Mouse (Mus musculus): ENCODE results near the gene Man1a2. TPM values are rescaled to one million over a fixed set of nuclear protein-coding genes. Genes with fewer than 3 reads are reported as not detected.

Gene Man1a2
- total and polyA plus RNA-seq, 3 experiments: 27.1 to 261 (median 33.2) TPM

GRCm38 (mm10) chr3:100653291-100653690 is 32.0 kb downstream of the Man1a2 start:
- peaks cover 0 to 3% of the 10 kb centered on the region in 2 experiments; a peak in 2 of 4 replicates for H3K36me3 ChIP-seq (ENCODE audit: control insufficient read depth in 1 of 2, insufficient read depth in 2 of 2, low read length in 2 of 2)
- no peaks in the 10 kb centered on the region for H3K4me1 ChIP-seq (ENCODE audit: control insufficient read depth in 1 of 2, insufficient read depth in 2 of 2, low read length in 2 of 2)

GRCm38 (mm10) chr3:100641581-100641980 is 43.7 kb downstream of the Man1a2 start:
- no peak for TF ChIP-seq TCF12 (IDR thresholded peaks at IDR 0.05; ENCODE audit: low read depth, low read length)
- no peak for TF ChIP-seq ZNF384 (IDR thresholded peaks at IDR 0.05; ENCODE audit: low read depth, low read length)
- no peak overlapping the region for H3K27ac ChIP-seq (ENCODE audit: control insufficient read depth, low read depth, low read length)

More at GRCm38 (mm10) chr3:100653291-100653690, 32.0 kb downstream of the Man1a2 start:
- Histone ChIP-seq H3K9ac (ENCODE audit: control insufficient read depth, low read depth, low read length, poor library complexity, severe bottlenecking) (no peak overlapping the region), H3K27me3 (ENCODE audit: control insufficient read depth in 1 of 2, insufficient read depth in 2 of 2, low read length in 2 of 2) (no peaks in the 10 kb centered on the region), H3K9me3 (replicated peaks; ENCODE audit: insufficient read depth, low read length) (no peaks in the 10 kb centered on the region), H3K79me2 (ENCODE audit: control insufficient read depth, insufficient read depth, low read length, poor library complexity) (peaks cover 3% of the 10 kb centered on the region; the same call in 1 of the 2 replicates), H3K27ac (ENCODE audit: control insufficient read depth, low read depth, low read length) (no peak overlapping the region), H3K4me3 (ENCODE audit: control insufficient read depth in 1 of 2, insufficient read depth in 1 of 2, low read depth in 2 of 2, low read length in 2 of 2) (no peak overlapping the region)
- TF ChIP-seq ZNF384 (IDR thresholded peaks at IDR 0.05; ENCODE audit: low read depth, low read length): no peak
- TF ChIP-seq MYC (IDR thresholded peaks at IDR 0.05; ENCODE audit: low read depth, low read length): no peak
- DNase-seq (ENCODE audit: low read depth, low spot score): no peak

GRCm38 (mm10) chr3:100636255-100636654 is 49.0 kb downstream of the Man1a2 start:
- H3K27ac ChIP-seq (ENCODE audit: control insufficient read depth, low read depth, low read length): no peak overlapping the region
- H3K79me2 ChIP-seq (ENCODE audit: control insufficient read depth, insufficient read depth, low read length, poor library complexity): no peaks in the 10 kb centered on the region
- TF ChIP-seq MAZ (IDR thresholded peaks at IDR 0.05; ENCODE audit: low read depth, low read length): no peak
- no peak for TF ChIP-seq UBTF (IDR thresholded peaks at IDR 0.05; ENCODE audit: borderline replicate concordance, insufficient read depth, low read depth, low read length)
- H3K4me1 ChIP-seq (ENCODE audit: control insufficient read depth in 1 of 2, insufficient read depth in 2 of 2, low read length in 2 of 2): no peaks in the 10 kb centered on the region
- H3K9ac ChIP-seq (ENCODE audit: control insufficient read depth, low read depth, low read length, poor library complexity, severe bottlenecking): no peak overlapping the region
- H3K36me3 ChIP-seq (ENCODE audit: control insufficient read depth in 1 of 2, insufficient read depth in 2 of 2, low read length in 2 of 2): no peaks in the 10 kb centered on the region; a peak in 4 of 4 replicates
- H3K27me3 ChIP-seq (ENCODE audit: control insufficient read depth in 1 of 2, insufficient read depth in 2 of 2, low read length in 2 of 2): no peaks in the 10 kb centered on the region
- no peaks in the 10 kb centered on the region for H3K9me3 ChIP-seq (replicated peaks; ENCODE audit: insufficient read depth, low read length)
- DNase-seq (ENCODE audit: low read depth, low spot score): peak; percentile 11
- no peak overlapping the region for H3K4me3 ChIP-seq (ENCODE audit: control insufficient read depth in 1 of 2, insufficient read depth in 1 of 2, low read depth in 2 of 2, low read length in 2 of 2)

More at GRCm38 (mm10) chr3:100641581-100641980, 43.7 kb downstream of the Man1a2 start:
- peaks cover 0 to 5% of the 10 kb centered on the region in 2 experiments; a peak in 3 of 4 replicates for H3K36me3 ChIP-seq (ENCODE audit: control insufficient read depth in 1 of 2, insufficient read depth in 2 of 2, low read length in 2 of 2)
- H3K27me3 ChIP-seq (ENCODE audit: control insufficient read depth in 1 of 2, insufficient read depth in 2 of 2, low read length in 2 of 2): no peaks in the 10 kb centered on the region
- no peaks in the 10 kb centered on the region for H3K79me2 ChIP-seq (ENCODE audit: control insufficient read depth, insufficient read depth, low read length, poor library complexity)
- no peak overlapping the region for H3K4me3 ChIP-seq (ENCODE audit: control insufficient read depth in 1 of 2, insufficient read depth in 1 of 2, low read depth in 2 of 2, low read length in 2 of 2)
- no peak for DNase-seq (ENCODE audit: low read depth, low spot score)
- no peak overlapping the region for H3K9ac ChIP-seq (ENCODE audit: control insufficient read depth, low read depth, low read length, poor library complexity, severe bottlenecking)
- no peaks in the 10 kb centered on the region for H3K9me3 ChIP-seq (replicated peaks; ENCODE audit: insufficient read depth, low read length)
- no peaks in the 10 kb centered on the region for H3K4me1 ChIP-seq (ENCODE audit: control insufficient read depth in 1 of 2, insufficient read depth in 2 of 2, low read length in 2 of 2)

GRCm38 (mm10) chr3:100634821-100635220 is 50.5 kb downstream of the Man1a2 start:
- Histone ChIP-seq H3K36me3 (ENCODE audit: control insufficient read depth in 1 of 2, insufficient read depth in 2 of 2, low read length in 2 of 2) (peaks cover 0 to 2% of the 10 kb centered on the region in 2 experiments), H3K27me3 (ENCODE audit: control insufficient read depth in 1 of 2, insufficient read depth in 2 of 2, low read length in 2 of 2) (no peaks in the 10 kb centered on the region), H3K4me1 (ENCODE audit: control insufficient read depth in 1 of 2, insufficient read depth in 2 of 2, low read length in 2 of 2) (no peaks in the 10 kb centered on the region), H3K79me2 (ENCODE audit: control insufficient read depth, insufficient read depth, low read length, poor library complexity) (no peaks in the 10 kb centered on the region), H3K4me3 (ENCODE audit: control insufficient read depth in 1 of 2, insufficient read depth in 1 of 2, low read depth in 2 of 2, low read length in 2 of 2) (no peak overlapping the region), H3K9ac (ENCODE audit: control insufficient read depth, low read depth, low read length, poor library complexity, severe bottlenecking) (no peak overlapping the region), H3K27ac (ENCODE audit: control insufficient read depth, low read depth, low read length) (no peak overlapping the region), H3K9me3 (replicated peaks; ENCODE audit: insufficient read depth, low read length) (no peaks in the 10 kb centered on the region)
- no peak for DNase-seq (ENCODE audit: low read depth, low spot score)
- TF ChIP-seq ETS1 (IDR thresholded peaks at IDR 0.05; ENCODE audit: low read depth, low read length) (no peak), POLR2AphosphoS5 (IDR thresholded peaks at IDR 0.05; ENCODE audit: borderline replicate concordance, low read depth, low read length) (no peak), GATA1 (IDR thresholded peaks at IDR 0.05; ENCODE audit: low read depth, low read length) (no peak), NELFE (IDR thresholded peaks at IDR 0.05; ENCODE audit: low read depth, low read length) (no peak), TAL1 (IDR thresholded peaks at IDR 0.05; ENCODE audit: low read length) (no peak), USF2 (IDR thresholded peaks at IDR 0.05; ENCODE audit: borderline replicate concordance in 1 of 2, insufficient read depth in 1 of 2, low read depth in 1 of 2, low read length in 2 of 2) (no peak)
